Mouse (Mus musculus): ENCODE measurements around the gene Cenpn.

Gene Cenpn

DNA sequence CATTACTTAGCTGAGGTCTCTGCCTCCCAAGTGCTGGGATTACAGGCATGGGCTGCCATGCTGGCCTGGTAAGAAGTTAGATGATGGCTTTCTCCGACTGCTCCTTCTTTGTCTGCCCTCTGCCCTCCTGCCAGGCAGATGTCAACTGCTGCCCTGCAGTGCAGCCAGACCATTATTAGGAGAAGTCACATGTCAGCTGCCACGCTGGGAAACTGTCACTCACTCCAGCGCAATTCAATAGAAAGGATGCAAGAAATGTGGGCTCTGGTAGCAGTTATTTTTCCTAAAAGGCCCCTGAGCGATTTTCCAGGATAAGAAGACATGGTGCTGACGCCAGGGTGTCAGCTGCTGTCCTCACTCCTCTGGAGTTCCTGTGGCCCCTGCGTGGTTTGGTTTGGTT lies 14.0 kb downstream of the Cenpn start:
- ATAC-seq (ENCODE audit: insufficient number of reproducible peaks, low FRiP score, low TSS enrichment): no peak

- no peak for ATAC-seq (ENCODE audit: insufficient number of reproducible peaks, low FRiP score, low TSS enrichment)
Observed at GRCm38 (mm10) chr8:116942284-116943058, 20.9 kb downstream of the Cenpn start.

- ATAC-seq (ENCODE audit: insufficient number of reproducible peaks, low FRiP score, low TSS enrichment): peak; percentile 82
Observed at GRCm38 (mm10) chr8:116943161-116943554, 21.6 kb downstream of the Cenpn start, which contains the start of gene Atmin. Gene Atmin, plus strand, starts transcription at chr8:116943393.

DNA sequence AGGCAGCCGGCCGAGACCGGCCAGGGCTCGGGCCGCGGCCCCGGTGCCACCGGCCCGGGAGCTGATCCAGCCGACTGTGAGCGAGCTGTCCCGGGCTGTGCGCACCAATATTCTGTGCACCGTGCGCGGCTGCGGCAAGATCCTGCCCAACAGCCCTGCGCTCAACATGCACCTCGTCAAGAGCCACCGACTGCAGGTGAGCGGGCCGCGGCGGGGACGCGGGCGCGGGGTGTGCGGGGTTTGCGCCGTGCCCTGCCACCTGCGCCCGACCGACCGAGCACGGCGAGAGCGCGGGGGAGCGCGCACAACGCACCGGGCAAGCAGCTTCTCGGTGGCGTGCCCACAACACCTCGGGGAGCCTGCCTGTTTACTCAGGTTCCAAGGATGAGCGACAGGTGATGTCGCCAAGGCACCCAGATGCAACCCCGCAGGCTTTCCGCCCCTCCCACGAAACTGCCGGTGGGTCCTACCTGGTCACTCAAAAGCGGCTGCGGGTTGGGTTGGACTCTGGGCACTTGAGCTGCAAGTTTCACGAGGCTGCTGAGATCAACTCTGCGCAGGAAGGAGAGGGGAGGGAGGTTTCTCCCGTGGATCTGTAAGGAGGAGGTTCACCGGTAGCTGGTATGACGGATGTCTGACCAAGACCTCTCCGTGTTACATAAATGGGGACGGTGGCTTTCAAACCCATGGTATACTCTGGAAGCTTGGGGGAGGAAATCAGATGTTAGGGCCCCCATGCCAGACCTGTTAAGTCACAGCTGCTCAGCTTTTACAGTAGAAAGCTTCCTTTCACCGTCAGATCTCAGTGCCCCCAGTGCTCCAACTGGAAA lies 22.2 kb downstream of the Cenpn start:
- peak; percentile 60 for ATAC-seq (ENCODE audit: insufficient number of reproducible peaks, low FRiP score, low TSS enrichment)

- ATAC-seq (ENCODE audit: insufficient number of reproducible peaks, low FRiP score, low TSS enrichment): no peak
Observed at GRCm38 (mm10) chr8:116944385-116944696, 22.8 kb downstream of the Cenpn start.

DNA sequence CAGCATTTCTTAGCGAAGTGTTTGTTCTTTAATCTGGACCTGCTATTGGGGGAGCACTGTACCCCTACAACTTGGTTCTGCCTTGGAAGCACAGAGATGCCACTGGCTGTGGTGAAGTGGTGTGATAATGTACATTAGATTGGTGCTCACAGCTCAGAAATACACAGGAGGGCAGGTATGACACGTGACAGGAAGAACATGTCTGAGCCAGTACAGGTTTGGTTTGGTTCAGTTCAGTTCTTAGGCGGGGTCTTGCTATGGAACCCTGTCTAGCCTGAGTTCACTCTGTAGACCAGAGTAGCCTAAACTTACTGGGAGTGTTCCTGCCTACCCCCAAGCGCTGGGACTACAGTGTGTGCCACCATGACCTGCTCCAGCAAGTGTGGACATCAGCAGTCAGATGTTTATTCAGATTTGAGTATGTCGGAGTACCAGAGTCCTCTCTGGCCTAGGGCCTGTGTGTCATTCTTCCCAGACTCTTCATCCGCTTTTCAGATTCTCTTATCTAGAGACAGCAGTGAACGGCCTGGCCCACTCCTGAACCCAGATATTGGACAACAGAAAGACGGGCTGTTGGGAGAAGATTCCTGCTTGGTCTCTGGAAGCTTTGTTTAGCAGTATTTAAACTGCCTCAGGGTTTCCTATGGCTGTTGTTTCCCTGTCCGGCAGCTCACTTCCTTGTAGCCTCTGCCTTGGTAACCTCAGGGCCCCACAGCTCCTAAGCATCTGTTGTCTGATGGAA lies 23.8 kb downstream of the Cenpn start:
- no peak for ATAC-seq (ENCODE audit: insufficient number of reproducible peaks, low FRiP score, low TSS enrichment)

- no peak for ATAC-seq (ENCODE audit: insufficient number of reproducible peaks, low FRiP score, low TSS enrichment)
Observed at GRCm38 (mm10) chr8:116946268-116946838, 24.8 kb downstream of the Cenpn start.

- no peak for ATAC-seq (ENCODE audit: insufficient number of reproducible peaks, low FRiP score, low TSS enrichment)
Observed at GRCm38 (mm10) chr8:116946851-116947250, 25.3 kb downstream of the Cenpn start.

GRCm38 (mm10) chr8:116947589-116947988 lies 26.1 kb downstream of the Cenpn start:
- ATAC-seq (ENCODE audit: insufficient number of reproducible peaks, low FRiP score, low TSS enrichment): no peak

GRCm38 (mm10) chr8:116951369-116951768 lies 29.8 kb downstream of the Cenpn start:
- no peak for ATAC-seq (ENCODE audit: insufficient number of reproducible peaks, low FRiP score, low TSS enrichment)

DNA sequence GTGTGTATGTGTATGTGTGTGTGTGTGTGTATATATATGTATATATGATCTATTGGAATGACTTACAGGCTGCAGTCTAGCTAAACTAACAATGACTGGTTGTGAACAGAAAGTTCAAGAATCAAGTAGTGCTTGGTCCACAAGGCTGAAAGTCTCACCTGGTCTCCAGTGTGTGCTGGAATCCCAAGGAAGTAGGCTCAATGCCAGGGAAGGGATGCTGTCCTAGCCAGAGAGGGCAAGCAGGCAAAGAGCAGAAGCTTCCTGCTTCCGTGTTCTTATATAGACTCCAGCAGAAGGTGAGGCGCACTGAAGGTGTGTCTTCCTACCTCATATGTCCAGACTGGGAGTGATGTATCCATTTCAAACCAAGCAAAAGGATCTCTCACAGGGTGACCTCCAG lies 30.2 kb downstream of the Cenpn start:
- no peak for ATAC-seq (ENCODE audit: insufficient number of reproducible peaks, low FRiP score, low TSS enrichment)

DNA sequence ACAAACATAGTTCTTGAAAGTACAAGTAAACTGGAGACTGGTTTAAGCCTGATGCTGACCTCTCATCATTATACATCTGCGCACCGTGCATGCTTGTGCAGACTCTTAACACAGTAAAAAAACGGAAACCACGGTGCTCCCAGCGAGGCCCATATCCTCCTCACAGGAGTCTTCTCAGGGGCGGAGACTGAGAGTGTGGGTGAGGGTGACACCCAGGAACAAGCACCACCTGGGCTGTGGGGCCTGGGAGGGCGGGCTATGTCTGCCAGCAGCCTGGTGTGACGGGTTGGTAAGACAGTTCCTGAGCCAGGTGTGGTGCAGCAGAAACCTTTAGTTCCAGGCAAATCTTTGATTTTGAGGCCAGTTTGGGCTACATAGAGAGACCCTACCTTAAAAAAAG lies 30.9 kb downstream of the Cenpn start:
- ATAC-seq (ENCODE audit: insufficient number of reproducible peaks, low FRiP score, low TSS enrichment): no peak

DNA sequence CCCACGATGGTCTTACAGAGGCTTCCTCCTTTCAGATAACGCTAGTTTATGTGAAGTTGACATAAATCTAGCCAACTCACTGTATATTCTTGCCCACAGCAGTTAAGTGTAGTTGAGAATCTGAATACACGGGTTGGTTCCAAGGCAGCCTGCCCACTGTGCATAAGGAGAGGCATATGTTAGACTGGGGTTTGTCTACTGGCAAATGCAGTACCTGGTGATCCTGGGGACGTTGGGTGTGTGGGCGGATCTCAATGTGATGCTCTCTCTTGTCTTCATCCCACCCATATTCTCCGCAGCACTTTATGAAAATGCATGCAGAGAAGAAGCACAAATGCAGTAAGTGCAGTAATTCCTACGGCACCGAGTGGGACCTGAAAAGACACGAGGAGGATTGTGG lies 32.9 kb downstream of the Cenpn start:
- ATAC-seq (ENCODE audit: insufficient number of reproducible peaks, low FRiP score, low TSS enrichment): no peak

DNA sequence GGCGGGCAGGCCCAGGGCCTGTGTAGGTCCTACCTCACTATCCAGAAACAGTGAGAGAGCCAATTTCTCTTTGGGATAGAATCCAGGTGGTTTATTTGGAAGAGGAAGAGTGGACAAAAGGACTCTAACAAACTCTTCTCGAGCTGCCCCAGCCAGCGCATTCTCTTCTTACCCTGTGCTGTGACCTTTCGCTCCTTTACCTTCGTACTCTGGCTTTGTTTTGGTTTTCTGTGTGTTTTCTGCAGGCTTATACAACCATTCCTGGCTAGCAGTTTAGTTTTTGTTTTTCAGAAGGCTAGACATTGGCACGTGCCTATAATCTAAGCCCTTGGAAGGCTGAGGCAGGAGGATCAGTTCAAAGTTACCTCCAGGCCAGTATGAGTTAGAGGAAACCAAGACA lies 48.0 kb downstream of the Cenpn start:
- no peak for ATAC-seq (ENCODE audit: insufficient number of reproducible peaks, low FRiP score, low TSS enrichment)

- no peak for ATAC-seq (ENCODE audit: insufficient number of reproducible peaks, low FRiP score, low TSS enrichment)
Observed at GRCm38 (mm10) chr8:116975066-116975465, 53.5 kb downstream of the Cenpn start.

DNA sequence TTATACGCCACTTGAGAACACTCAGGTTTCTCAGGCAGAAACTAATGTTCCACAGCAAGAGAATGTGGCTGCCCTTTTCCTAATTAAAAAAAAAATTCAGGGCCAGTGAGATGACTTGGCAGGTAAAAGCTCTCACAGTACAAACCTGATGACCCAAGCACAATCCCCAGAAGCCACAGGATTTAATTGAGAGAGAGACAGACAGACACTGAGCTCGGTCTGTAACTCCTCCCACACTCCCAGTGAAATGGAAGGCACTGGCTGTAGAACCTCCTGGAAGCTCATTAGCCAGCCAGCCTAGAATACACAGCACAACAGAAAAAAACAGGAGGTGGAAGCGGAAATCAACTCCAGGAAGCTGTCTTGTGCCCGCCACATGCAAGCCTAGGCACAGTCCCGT lies 54.1 kb downstream of the Cenpn start:
- no peak for ATAC-seq (ENCODE audit: insufficient number of reproducible peaks, low FRiP score, low TSS enrichment)

DNA sequence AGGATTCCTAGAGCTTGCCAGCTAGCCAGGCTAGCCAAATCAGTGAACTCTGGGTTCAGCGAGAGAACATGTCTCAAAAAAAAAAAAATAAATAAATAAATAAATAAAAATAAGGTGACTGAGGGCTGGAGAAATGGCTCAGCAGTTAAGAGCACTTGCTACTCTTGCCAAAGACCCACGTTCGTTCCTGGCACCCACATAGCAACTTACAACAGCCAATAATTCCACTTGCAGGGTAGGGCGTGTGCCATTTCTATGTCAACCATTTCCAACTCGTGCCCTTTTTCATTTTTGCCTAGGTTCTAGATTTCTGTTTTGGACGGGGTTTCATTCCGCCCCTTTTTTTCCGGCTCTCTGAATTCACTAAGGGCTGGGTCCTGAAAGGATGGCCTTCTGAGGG lies 56.5 kb downstream of the Cenpn start:
- no peak for ATAC-seq (ENCODE audit: insufficient number of reproducible peaks, low FRiP score, low TSS enrichment)

DNA sequence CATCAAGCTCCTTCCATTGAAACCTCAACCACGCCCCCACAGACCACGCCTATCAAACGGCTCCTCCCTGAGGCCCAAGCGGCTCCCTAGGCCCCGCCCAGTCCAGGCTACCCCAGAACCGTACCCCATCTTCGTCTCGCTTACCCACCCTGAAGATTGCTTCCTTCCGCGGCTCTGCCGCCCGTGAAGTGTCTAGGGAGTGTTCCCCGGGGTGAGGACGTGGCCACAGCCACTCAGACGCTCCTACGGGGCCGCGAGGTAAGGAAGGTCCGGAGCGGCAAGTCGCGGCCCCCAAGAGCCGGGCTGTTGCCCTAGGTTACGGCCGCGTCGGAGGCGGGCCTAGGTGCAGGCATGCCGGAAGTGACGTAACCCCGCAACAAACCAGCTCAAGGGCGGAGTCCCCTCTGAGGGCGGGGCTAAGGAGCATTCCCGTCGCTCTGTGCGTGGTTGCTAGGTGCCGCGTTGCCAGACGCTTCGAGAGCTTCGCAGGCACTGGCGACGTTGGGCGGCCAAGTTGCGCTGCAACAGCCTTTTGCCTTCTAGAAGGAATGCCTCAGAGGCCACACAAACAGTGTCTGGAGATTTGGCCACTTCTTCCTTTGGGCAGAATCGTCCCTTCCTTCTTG lies 57.2 kb downstream of the Cenpn start, which contains the start of gene 1700030J22Rik:
1700030J22Rik (minus strand) TSS at position 329 of the 626 bp plus-strand sequence.
- ATAC-seq (ENCODE audit: insufficient number of reproducible peaks, low FRiP score, low TSS enrichment): peak; percentile 94

DNA sequence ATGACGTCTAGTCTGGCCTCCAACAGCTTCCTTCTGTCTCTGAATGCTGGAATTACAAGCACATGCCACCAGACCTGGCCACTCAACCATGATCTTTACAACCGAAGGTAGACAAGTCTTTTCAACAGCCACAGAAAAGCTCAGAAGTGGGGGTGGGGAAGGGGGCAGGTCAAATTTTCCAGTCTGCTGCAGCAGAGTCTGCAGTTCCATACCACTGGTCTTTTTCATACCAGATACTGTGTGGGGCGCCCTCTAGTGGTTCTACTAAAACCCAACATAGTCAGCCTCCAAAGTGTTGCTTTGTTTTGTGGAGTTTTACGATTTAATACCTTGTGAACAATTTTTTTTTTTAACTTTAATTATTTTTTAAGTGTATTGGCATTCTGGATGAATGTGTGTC lies 58.6 kb downstream of the Cenpn start:
- ATAC-seq (ENCODE audit: insufficient number of reproducible peaks, low FRiP score, low TSS enrichment): no peak

- no peak for ATAC-seq (ENCODE audit: insufficient number of reproducible peaks, low FRiP score, low TSS enrichment)
Observed at GRCm38 (mm10) chr8:116989842-116990241, 68.3 kb downstream of the Cenpn start.
